Mouse (Mus musculus) liver, embryonic 14 days (tissue): Measurements from ENCODE around the gene Cd109. TPM values are rescaled to one million over a fixed set of nuclear protein-coding genes. Genes with fewer than 3 reads are reported as not detected.

Source experiments
- polyA plus RNA-seq: library from polyadenylated mRNA; depleted of rRNA; stranded (reverse); fragments of >200 nt; gene quantifications from 2 replicates; pipeline ENCODE4 v1.2.3, GENCODE M21; 2012; rRNA removed

Gene Cd109
- 0.07 and 0.14 TPM in 2 replicates for polyA plus RNA-seq

DNA sequence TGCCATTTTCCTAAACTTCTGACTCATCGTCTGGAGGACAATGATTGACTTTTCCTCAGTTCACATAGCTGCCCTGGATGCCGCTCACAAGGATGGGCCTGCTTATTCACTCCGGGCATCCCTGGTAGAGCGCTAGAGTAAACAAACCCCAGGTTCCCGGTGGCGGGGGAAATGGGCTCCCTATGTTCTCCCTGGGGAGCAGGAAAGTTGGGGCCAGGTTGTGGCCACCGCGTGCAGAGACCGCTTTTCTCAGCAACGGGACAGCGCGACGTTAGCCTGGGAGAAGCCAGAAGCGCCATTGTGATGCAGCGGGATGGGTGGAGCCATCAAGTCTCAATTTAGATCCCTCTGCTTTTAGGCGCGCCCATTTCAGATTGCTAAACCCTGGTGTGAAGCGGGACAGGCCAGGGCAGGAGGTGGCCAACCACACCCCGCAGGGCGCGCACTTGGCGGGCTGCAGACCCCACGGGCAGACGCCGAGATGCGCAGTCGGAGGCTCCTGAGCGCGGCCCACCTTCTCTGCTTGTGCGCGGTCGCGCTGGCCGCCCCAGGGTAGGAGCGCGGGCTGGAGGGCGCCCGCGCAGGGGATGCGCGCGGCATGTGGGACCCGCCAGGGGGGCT is at the start of gene Cd109:
Gene Cd109 (plus strand): TSS at position 146 of the 621 bp plus-strand sequence.

GRCm38 (mm10) chr9:78587914-78588313 is 27.4 kb upstream of the Cd109 start, which contains the start of gene Slc17a5:
Gene Slc17a5 (minus strand): TSS chr9:78588041.

Other genes starting within 250 kb of the Cd109 start
- gene Dppa5a, start 247.4 kb upstream of the Cd109 start, polyA plus RNA-seq, result not detected in 2 replicates
- gene Ooep, start 236.8 kb upstream of the Cd109 start, polyA plus RNA-seq, result not detected in 2 replicates
- gene Ddx43, start 219.8 kb upstream of the Cd109 start, polyA plus RNA-seq, result 0.02 and 0.06 TPM in 2 replicates
- 0.98 and 1.4 TPM in 2 replicates for gene Cgas, start 172.3 kb upstream of the Cd109 start, polyA plus RNA-seq
- gene Mto1, start 167.3 kb upstream of the Cd109 start, polyA plus RNA-seq, result 14.2 and 14.6 TPM in 2 replicates
- 0.15 and 0.18 TPM in 2 replicates for gene Gm17324, start 166.8 kb upstream of the Cd109 start, polyA plus RNA-seq
- 4,310 and 4,502 TPM in 2 replicates for gene Eef1a1, start 126.4 kb upstream of the Cd109 start, polyA plus RNA-seq
- gene Slc17a5, start 27.5 kb upstream of the Cd109 start, polyA plus RNA-seq, result 2.0 and 2.4 TPM in 2 replicates